Mouse (Mus musculus) left cerebral cortex, postnatal 25 days (tissue): Measurements from ENCODE around the gene Nos1ap. TPM values are rescaled to one million over a fixed set of nuclear protein-coding genes. Genes with fewer than 3 reads are reported as not detected.
A peak's percentile ranks its signal among the peaks of the same experiment; 100 is the strongest.

Experiments used
- DNase-seq, 2 experiments: peaks; one replicate each; pipeline ENCODE4 v3.0.0; 2022; ENCODE audit warnings: low spot score in 2 of 2, mixed read lengths in 1 of 2
- intact Hi-C: fragments of 180-260 bp; cut with DNase I; formaldehyde crosslinking; loops from one replicate; pipeline ENCODE4 v1.15.1; 2025
- total RNA-seq, 2 experiments: library from RNA; stranded (reverse); gene quantifications; 2 replicates each; pipeline ENCODE4 v1.2.3; 2021

Nos1ap gene
- total RNA-seq, 2 experiments from 2014 or later = 170 to 172 TPM

DNA sequence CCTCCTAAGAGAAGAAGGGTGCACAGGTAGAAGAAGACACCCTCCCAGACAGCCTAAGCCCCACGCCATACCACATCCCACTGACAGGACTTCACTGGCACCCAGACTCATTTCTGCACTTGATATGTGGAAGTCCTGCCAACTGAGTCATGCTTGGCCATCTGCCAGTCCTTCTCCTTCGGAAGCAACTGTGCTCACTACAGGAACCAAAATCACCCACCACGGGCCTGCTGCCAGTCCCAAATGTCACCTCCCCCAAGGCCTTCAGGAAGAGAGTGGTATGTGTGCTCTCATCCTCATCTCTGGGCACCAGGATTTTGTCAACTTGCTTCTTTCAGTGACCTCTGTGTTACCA is 34.7 kb downstream of the Nos1ap start:
- intact Hi-C loops = loop anchor here (5.0 kb wide), 1 partner anchor 48 kb away; no protein-coding TSS in a partner anchor
- DNase-seq = peak; percentile 88 to 96

DNA sequence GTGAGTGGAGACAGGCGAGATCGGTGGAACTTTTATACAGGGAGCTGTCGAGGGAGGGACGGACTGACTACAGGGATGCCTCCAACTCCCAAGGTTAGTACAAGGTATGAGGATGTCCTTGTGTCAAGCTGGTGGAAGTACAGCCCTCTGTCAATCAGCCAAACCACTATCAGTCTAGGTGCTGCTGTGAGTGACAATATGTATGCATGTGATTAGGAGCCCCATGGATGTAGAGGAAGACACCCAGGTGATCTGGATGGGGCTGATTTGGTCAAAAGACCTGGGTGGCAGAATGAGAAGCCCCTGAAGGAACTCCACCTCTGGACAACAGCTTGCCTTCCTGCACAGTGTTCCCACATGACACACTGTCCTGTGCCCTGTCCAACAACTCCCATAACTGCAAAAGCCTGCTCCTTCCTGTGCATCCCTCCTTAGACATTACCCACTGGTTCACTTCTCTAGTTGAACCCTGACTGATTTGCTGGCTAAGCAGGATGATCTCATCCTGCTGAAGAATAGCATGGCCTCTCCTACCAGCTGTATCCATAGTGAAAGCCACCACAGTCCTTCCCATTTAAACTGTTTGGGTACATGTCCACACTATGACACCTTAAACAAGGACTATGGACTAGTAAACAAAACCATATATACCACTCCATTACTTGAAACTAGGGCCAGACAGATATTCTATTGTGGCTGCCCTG is 35.3 kb downstream of the Nos1ap start:
- intact Hi-C loops = no loop called here
- no peak for DNase-seq

DNA sequence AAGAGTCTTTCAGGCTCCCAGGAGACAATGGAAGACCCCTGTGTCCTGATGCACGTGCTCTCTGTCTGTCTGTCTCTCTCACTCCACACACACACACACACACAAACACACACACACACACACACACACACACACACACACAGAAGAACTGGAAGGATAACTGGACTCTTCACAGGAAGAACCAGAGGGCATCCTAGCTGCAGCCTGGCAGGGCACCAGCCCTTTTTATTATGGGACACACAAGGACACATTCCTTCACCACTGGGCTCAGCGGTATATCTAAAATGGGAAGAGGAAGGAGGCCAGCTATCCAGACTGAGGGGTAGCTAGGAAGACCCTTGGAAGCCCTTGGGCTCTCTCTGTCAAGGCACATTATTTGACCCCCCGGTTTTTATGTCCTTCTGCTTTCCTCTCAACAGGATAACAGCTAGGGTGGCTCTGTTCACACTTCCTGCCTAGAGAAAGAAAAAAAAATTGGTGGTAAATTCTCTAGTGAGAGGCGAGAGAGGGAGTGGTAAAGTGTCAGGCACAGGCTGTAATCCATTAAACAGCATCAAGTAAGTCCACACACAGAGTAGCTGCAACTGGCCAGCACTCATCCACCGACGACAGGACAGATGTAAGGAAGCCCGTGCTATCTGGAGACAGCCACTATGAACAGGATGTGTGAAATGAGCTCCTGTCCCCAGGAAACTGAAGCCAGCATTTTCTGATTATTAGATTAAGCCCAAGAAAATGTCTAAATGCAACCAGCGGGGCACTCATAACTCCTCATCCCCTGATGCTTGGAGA is 38.8 kb downstream of the Nos1ap start:
- intact Hi-C loops = no loop called here
- DNase-seq = no peak

DNA sequence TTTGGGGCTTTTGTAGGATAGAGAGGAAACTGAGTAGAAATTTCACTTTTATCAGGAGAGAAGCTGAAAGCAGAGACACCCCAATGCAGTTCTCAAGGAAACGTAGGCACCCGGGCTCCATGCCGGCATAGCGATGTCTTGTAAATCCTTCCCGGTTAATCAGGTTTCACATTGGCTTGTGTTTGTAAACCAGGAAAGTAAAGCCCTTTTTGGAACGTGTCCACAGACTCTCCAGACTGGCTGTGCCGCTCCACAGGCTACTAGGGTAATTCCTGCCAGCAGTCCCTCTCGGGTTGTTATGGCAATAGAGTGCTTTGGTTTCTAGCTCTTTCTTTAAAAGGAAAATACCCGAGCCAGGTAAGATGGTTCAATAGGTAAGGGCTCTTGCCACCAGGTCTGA is 40.6 kb downstream of the Nos1ap start:
- DNase-seq = peak; percentile 43 to 50
- intact Hi-C loops = no loop called here

DNA sequence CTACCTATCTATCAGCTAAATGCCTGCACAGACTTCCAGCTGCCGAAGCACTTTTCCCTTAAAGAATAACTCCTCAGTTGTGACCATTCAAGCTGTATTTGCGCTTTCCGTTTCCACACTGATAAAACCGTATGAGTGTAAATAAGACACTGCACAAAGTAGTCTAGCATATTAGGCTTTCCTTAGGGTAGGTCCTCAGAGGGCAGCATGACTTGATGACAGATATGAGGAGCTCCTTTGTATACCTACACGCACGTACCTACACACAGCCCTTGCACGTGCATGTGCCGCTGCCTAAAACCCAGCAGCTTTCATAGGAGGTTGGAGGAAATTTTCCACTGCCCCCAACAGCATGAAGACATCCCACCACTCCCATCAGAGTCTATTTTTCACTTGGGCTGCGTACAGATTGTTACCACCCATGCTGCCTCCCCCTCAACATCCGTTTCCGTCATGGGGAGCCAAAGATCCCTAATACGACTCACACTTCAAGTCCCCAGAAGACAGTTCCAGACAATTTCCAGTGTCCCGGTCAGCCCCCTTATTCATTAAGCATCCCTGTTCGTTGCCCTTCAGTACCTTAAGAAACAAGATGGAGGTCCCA is 41.4 kb downstream of the Nos1ap start:
- DNase-seq = peak; percentile 39 to 70
- intact Hi-C loops = no loop called here

DNA sequence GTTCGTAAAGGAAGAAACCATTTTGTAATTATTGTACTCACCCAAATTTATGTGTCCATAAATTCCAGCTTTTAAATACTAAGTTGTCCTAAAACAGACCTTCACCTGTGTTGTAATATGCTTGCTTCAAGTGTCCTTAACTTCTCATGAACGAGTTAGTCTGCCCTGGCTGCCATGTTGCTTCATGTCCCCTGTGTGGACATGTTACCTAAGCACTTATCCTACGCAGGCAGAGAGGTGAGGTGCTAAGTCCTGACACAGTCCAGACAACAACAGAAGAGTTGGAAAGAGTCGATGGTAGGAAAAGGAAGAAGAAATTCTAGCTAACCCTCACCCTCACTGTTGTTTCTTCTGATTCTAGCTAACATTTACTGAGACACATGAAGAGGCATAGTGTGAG is 43.4 kb downstream of the Nos1ap start:
- intact Hi-C loops = no loop called here
- DNase-seq = no peak

DNA sequence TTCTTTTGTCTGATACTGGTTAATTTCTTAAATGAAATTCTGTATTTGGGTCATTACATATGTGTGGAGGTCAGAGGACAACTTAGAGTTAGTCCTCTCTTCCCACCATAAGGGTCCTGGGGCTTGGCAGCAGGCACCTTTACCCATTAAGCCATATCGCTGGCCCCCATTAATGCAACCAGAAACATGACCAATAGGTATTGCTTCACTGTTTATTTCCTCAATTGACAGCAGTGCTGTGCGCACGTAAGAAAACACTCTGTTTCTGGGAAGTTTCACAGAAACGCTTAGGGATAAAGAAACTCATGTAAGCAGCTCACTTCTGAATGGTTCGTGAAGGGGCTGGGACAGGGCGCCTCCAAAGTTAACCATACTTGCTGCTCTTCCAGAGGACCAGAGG is 44.4 kb downstream of the Nos1ap start:
- DNase-seq = no peak
- intact Hi-C loops = no loop called here

DNA sequence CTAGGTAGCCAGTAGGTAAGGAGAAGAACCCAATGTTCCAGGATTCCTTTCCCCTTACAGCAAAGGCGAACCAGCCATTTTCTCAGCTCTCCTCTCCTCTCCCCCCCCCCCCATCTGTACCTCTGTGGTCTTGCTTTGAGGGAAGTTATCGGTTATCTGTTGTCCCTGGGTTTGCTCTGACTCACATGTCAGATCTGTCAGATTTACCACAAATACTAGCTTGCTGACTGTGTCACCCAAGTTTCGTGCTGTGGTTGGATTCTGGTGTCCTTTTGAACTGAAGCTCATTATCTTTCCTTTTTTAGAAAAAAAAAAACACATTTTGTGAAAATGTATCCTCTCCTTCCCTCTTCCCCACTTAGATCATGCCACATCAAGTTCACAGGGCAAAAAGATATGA is 50.2 kb downstream of the Nos1ap start:
- intact Hi-C loops = no loop called here
- DNase-seq = no peak

DNA sequence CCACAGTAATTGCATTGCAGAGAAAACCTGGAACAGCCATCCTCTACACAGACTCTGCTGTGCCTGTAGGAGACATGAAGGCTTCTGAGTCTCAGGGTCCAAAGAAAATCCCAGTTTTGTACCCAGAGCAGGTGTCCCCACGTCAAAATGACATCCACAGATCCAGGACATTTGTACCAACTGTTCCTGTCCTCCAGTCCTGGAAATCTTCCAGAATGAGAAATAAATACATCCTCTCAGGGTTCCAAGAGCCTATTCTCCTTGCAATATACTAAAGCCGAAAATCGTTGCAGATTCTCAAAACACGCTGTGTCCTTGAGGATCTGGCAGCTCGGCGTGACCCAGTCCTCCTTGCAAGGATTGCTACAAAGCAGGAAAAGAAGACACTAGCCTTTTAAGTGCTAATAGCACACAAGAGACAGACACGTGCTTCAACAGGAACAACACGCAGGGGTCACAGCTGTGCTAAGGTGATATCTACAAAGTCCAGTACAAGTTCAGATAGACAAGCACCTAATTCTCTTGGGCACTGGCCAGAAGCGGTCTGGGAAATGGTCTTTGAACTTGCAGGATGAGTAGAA is 51.1 kb downstream of the Nos1ap start:
- peak in 1 of 2 experiments; percentile 52 for DNase-seq
- intact Hi-C loops = no loop called here

DNA sequence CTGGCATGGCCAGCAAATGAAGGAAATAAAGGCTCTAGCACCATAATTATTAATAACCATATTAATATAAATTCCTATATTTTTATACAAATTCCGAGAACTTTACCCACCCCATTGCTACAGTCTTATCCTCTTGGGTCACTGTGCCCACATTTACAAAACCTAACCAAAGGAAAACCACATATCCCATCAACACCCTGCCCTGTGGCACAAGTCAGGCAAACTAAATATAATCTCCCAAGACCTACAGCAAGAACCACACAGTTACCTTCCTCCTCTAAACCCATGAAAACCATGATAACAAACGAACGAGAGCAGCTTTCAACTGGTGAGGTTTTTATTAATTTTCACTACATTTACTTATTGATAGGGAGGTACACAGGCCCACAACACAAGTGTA is 53.3 kb downstream of the Nos1ap start:
- DNase-seq = no peak
- intact Hi-C loops = no loop called here

DNA sequence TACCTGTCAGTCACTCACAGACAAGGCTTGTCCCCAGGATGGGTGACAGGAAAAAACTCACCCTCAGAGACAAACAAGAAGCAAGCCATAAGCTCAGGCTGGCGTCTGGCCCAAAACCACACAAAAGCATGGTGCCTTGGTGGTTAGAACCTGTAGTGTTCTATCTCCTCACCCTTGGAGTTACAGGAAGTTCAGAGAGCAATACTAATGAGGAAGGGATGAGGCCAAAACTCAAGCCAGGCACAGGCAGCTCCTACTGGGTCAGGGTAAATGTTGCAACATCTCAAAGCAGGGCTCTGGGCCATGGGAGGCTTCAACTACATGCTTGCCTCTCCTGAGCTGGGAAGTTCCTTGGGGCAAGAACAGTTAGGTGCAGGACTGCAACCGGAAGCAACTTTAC is 54.4 kb downstream of the Nos1ap start:
- no peak for DNase-seq
- intact Hi-C loops = no loop called here

DNA sequence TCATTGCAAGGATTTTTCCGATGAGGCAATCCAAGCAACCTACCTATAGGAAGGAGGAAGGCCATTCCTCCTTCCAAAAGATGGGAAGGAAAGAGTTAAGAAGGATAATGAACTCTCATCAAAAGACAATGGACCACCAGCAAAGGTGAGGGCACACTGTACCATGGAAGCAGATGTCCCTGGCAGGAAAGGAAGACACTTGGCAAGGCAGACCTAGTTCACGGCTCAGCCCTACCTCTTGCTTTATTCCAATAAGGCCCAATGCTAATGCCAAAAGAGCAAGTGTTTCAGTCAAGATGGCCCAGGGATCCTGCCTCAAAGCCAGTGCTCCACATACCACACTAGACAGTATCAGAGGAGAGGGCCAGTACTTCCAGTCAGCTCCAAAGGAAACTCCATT is 58.4 kb downstream of the Nos1ap start:
- intact Hi-C loops = no loop called here
- no peak for DNase-seq

DNA sequence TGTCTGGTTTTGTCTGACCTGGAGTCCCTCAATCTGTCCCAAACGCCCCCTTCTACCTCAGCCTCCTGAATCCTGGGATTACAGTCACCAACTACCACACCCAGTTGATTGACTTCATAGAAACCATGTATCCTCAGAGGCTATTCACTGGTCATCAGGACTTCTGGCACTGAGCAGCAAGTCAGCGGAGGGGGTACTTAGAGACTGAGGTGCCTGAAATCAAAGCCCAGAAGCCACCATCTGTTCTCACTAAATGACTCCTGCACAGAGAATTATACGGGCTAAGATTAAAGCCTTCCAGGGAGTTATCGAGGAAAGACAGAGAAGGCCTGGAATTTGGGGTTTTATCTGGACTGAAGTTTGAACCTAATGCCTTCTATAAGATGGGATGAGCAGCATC is 59.2 kb downstream of the Nos1ap start:
- no peak for DNase-seq
- intact Hi-C loops = no loop called here

DNA sequence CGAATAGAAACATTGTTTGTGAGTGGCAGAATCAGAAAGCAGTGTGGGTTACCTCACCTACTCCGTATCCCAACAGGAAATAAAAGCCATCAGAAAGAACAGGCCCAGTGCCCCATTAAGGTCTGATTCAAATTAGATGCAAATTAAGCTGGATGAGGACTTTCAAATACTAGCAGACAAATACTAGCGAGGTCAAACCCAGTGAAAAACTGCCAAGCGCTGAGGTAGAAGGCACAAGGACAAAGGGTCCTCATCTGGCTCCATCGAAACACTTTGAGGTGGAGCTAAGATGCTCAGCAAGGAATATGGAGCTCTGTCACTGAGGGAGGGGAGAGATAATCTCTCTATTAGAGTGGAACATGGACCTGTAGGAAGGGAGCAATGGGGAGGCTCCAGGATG is 66.8 kb downstream of the Nos1ap start:
- no peak for DNase-seq
- intact Hi-C loops = no loop called here

DNA sequence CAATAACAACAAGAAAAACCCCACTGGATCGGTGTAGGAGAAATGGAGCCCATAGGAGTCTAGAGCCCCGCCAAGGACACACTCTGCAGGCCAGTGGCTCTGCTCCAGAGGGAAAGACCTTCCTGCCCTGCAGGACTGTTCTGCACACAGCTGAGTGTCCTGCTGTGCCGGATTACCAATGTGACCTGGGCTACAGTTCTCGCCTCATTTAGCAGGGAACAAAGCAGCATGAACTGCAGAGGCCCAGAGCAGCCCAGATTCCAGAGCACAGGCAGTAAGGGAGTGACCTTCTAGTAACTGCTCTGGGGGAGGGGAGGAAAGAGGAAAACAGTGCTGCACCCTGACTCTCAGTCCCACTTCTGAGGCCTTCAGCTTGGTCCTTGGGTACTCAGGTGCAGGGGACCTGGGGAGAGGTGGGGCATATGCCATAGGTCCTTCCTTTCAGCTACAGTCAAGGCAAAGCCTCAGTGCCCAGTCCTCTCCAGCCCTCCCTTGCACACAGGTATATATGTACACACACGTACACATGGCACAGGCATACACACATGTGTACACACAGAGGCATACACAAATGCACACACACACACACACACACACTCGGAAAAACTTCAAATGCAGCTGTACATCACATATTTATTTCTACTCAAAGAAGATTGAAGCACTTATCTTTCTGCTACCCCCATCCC is 68.0 kb downstream of the Nos1ap start:
- no peak for DNase-seq
- intact Hi-C loops = no loop called here

DNA sequence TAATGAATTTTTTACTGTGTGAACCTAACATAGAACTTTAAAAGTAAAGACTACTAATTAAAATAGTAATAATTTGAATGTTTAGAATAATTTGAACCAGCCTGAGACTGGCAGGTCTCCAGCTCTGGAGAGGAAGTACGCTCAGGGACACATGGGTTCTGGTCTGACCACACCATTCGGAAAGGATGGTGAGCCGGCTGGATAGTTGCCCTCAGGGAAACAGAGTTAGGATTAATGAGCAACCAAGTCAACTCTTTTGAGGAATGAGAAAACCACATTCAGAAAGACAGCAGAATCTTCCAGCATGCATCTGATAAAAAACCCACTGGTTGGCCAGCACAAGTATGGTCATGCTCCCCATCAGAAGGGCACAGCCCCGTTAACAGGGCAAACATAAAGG is 69.5 kb downstream of the Nos1ap start:
- intact Hi-C loops = no loop called here

DNA sequence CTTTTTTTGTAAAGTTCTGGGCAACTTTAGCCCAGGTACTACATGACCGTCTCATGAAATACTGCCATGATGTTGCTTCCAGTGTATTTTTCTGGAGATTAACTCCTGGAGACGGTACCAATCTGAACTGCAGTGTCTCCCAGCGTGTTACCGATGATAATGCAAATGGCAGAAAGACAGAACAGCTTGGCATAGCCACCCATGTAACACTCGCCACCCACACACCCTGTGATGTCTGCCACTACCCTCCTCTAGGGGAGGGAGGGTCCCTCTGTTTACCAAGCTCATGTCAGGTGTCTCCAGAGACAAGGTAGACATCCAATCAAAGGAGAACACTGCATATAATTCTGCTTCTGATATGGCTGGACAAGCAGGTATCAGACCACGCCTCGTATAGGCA is 70.0 kb downstream of the Nos1ap start:
- peak; percentile 34 to 70 for DNase-seq

More for the DNA sequence above, 69.5 kb downstream of the Nos1ap start:
- DNase-seq = no peak

DNA sequence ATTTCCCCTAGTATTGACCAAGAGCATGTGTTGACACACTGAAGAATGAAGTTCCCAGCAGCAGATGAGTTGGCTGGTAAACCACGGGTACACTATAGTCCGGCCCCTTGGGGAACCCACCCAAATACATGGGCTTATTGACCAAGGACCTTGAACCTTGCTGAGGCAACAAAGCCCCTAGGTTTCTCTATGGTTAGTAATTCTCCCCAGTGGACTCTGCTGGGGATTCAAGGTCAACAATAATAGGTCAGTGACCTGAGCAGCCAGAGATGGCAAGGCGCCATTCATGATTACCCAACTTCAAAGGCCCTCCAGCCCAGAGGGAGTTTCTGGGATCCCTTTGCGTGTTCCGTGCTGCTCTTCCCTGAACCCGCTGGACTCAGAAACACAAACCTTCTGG is 73.5 kb downstream of the Nos1ap start:
- intact Hi-C loops = no loop called here
- no peak for DNase-seq

More for the DNA sequence above, 70.0 kb downstream of the Nos1ap start:
- intact Hi-C loops = no loop called here

DNA sequence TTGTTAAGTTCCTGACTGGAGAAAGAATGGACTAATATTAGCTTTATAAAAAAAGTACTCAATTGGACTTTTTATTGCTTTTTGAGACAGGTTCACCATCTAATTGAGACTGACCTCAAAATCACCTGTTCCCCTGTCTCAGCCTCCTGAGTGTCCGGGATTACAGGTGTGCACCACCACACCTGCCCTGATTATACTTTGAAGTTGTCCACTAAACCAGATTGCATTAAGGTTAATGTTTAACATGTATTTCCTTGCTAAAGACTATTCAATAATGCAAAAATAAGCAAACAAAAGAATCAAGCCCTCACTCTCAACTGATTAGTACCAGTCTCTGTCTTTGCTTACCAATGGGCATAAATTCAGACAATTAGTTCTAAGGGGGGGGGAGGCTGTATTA is 74.2 kb downstream of the Nos1ap start:
- intact Hi-C loops = no loop called here
- DNase-seq = no peak

DNA sequence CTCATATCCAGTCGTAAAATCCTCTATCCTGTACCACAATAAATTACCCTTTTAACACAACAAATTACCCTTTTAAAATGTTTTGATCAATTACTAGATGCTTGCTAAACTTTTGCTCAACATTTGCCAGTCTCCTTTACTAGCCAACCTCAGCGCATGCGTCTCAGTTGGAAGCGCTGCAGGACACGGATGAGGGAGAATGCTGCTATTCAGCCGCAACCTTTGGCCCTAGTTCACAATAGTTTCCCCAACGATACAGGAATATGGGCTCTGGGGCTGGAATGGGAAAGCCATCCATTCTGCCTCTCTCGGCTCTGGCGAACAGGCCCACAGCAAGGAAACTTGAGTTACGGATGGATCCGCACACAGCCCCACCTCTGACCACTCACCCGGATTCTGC is 75.4 kb downstream of the Nos1ap start:
- DNase-seq = no peak

More for the DNA sequence above, 75.4 kb downstream of the Nos1ap start:
- intact Hi-C loops = no loop called here
